Mouse (Mus musculus) embryo, embryonic 11 days (tissue): Measurements from ENCODE around the gene Rergl.
A peak's percentile ranks its signal among the peaks of the same experiment; 100 is the strongest.

Experiments
- DNase-seq: peaks from one replicate; pipeline ENCODE4 v3.0.0-alpha.2; 2015

The Rergl gene

GRCm38 (mm10) chr6:139501876-139502275, at the start of gene Rergl:
TSS of gene Rergl (minus strand) at chr6:139501976.
- no peak for DNase-seq

GRCm38 (mm10) chr6:139538469-139538868, 36.7 kb upstream of the Rergl start:
- DNase-seq: peak; percentile 24

- no peak for DNase-seq
These were observed 23.6 kb upstream of the Rergl start for GRCm38 (mm10) chr6:139525406-139525805.

- DNase-seq: no peak
These were observed 22.5 kb upstream of the Rergl start for GRCm38 (mm10) chr6:139524288-139524687.

GRCm38 (mm10) chr6:139514938-139515510, 13.2 kb upstream of the Rergl start:
- DNase-seq: no peak

GRCm38 (mm10) chr6:139479730-139480129, 22.0 kb downstream of the Rergl start:
- no peak for DNase-seq

- DNase-seq: no peak
These were observed 36.8 kb downstream of the Rergl start for GRCm38 (mm10) chr6:139464980-139465379.

- DNase-seq: no peak
These were observed 37.5 kb downstream of the Rergl start for GRCm38 (mm10) chr6:139464292-139464691.

- DNase-seq: peak; percentile 45
These were observed 40.7 kb downstream of the Rergl start for GRCm38 (mm10) chr6:139461094-139461493.

GRCm38 (mm10) chr6:139460470-139460869, 41.3 kb downstream of the Rergl start:
- no peak for DNase-seq

- DNase-seq: no peak
These were observed 57.8 kb downstream of the Rergl start for GRCm38 (mm10) chr6:139443999-139444398.
